Mouse (Mus musculus): ENCODE data around the gene Meltf.

GRCm38 (mm10) chr16:31932255-31932654 lies 53.6 kb downstream of the Meltf start:
- TF ChIP-seq POLR2A (IDR thresholded peaks at IDR 0.05; ENCODE audit: control insufficient read depth, extremely low read depth, insufficient read depth, low read length, poor library complexity) (no peak), CTCF (IDR thresholded peaks at IDR 0.05; ENCODE audit: borderline replicate concordance, control insufficient read depth, extremely low read depth, insufficient read depth, low read length, poor library complexity) (no peak)
